Mouse (Mus musculus) cerebellum, postnatal 4 days (tissue): ENCODE data around the gene Borcs6.

Experiments used
- DNase-seq, 2 experiments: peaks; one replicate each; pipeline ENCODE4 v3.0.0; 2022; ENCODE audit warnings: low spot score in 2 of 2, mixed read lengths in 1 of 2

Gene Borcs6

DNA sequence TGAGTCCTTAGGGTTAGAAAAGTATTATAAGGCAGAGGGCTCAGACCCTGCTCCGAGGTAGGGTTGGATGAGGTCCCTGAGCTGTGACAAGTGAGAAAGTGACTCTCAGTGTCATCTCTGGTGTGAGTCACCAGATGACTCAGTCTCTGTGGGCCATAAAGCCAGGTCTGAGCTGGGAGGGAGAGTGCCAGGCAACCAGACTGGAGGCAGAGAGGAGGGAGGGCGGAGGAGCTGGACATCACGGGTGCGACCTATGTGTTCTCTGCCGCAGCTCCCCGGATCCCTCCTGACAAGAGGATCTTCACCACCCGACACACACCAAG, 42.8 kb downstream of the Borcs6 start:
- no peak for DNase-seq

DNA sequence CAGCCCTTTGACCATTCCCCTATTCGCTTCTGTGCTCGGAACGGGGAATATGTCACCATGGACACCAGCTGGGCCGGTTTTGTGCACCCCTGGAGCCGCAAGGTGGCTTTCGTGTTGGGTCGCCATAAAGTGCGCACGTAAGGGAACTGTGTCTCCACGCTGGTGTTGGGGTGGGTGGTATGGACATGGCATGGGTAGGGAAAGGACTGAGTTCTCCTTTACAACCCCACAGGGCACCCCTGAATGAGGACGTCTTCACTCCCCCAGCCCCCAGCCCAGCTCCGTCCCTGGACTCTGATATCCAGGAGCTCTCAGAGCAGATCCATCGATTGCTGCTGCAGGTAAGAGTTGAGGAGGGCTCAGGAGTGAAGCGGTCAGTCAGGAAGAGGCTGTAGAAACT, 43.6 kb downstream of the Borcs6 start:
- no peak for DNase-seq

DNA sequence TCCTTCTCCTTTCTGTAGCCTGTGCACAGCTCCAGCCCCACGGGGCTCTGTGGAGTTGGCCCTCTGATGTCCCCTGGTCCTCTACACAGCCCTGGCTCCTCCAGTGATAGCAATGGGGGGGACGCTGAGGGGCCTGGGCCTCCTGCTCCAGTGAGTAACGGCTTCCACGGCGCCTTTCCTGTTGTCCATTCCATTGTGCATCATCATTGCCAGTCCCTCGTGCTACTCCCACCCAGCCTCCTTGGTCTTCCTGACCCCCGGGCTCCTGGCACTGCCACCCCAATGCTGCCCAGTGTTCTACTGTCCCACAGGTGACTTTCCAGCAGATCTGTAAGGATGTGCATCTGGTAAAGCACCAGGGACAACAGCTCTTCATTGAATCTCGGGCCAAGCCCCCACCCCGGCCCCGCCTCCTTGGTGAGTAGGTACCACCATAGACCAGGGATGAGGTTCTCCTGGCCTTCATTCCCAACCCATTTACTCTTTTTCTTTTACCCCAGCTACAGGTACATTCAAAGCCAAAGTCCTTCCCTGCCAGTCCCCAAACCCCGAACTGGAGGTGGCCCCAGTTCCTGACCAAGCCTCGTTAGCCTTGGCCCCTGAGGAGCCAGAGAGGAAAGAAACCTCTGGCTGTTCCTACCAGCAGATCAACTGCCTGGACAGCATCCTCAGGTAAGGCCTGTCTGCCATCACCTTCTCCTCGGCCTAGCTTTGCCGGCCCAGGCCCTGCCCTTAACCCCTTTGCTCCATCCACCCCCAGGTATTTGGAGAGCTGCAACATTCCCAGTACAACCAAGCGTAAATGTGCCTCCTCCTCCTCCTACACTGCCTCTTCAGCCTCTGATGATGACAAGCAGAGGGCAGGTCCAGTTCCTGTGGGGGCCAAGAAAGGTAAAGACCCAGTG, 44.3 kb downstream of the Borcs6 start:
- DNase-seq, result no peak

DNA sequence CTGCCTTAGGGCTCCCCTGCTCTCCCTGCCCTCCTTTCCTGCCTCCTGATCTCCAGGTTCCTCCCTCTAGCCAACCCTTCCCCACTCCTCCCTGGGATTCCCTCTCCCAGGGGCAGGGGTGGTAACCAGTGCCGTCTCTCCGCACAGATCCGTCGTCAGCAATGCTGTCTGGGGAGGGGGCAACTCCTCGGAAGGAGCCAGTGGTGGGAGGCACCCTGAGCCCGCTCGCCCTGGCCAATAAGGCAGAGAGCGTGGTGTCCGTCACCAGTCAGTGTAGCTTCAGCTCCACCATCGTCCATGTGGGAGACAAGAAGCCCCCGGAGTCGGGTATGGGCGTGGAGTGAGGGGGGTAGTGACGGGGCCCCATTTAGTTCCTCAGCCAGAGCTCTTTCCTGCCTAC, 45.0 kb downstream of the Borcs6 start:
- no peak for DNase-seq

DNA sequence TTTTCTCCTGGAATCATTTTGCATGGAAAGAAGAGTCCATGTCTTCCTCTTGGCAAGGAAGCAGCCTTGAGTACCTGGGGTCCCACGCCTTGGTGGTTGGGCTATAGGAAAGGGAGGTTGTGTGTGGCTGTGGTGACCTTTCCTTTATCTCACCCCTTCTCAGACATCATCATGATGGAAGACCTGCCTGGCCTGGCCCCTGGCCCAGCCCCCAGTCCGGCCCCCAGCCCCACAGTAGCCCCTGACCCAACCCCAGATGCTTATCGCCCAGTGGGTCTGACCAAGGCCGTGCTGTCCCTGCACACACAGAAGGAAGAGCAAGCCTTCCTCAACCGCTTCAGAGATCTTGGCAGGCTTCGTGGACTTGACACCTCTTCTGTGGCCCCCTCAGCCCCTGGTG, 45.7 kb downstream of the Borcs6 start:
- DNase-seq, result no peak

DNA sequence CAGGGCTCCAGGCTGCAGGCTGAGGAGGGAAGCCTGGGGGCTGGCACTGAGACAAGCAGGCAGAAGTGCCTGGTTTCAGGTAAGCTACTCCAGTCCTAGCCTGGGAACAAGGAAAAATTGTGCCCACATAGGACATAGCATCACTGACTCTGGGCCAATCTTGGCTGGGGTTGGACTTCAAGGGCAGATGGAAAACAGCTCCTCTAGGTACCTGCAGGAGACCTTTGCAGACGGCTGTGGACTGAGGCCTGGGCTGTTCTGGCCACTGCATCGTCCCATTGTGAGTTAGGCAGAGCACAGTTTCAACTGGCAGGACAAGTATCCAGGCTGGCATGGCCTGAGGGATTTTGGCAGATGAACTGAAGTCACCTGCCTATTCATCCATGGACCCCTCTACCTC, 46.3 kb downstream of the Borcs6 start:
- DNase-seq, result no peak

DNA sequence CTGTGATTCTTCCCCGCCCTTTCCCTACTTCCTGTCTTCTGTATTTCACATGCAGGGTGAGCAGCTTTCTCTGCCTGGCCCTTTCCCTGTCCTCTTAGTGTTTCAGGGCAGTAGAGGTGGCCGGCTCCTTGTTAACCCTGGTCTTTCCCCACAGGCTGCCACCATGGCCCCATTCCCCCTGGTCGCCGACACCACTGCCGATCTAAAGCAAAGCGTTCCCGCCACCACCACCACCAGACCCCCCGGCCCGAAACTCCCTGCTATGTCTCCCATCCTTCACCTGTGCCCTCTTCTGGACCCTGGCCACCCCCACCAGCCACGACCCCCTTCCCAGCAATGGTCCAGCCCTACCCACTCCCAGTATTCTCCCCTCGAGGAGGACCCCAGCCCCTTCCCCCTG, 46.8 kb downstream of the Borcs6 start:
- DNase-seq, result no peak

DNA sequence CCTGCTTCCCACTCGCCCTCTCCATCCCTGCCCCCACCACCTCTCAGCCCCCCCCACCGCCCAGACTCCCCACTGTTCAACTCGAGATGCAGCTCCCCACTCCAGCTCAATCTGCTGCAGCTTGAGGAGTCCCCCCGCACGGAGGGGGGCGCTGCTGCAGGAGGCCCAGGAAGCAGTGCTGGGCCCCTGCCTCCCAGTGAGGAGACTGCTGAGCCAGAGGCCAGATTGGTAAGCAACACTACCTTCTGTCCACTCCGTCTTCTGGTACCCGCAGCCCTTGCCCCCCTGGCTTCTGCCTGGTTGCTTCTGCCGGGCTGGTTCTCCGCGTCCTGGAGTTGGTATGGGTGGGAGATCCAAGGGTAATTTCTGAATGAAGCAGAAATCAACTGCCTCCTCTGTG, 47.3 kb downstream of the Borcs6 start:
- DNase-seq, result no peak

DNA sequence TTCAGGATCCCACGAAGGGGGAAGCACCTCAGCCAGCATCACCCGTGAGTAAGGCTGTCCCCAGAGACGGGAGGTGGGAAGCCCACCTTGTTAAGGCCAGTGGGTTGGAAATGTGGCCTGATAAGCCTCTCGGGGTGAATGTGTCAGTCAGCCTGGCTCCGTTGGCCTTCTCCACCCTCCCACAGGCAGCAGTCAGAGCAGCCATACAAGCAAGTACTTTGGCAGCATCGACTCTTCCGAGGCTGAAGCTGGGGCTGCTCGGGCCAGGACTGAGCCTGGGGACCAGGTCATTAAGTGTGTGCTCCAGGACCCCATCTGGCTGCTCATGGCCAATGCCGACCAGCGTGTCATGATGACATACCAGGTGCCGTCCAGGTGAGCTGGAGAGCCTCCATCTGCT, 48.2 kb downstream of the Borcs6 start:
- DNase-seq, result no peak

DNA sequence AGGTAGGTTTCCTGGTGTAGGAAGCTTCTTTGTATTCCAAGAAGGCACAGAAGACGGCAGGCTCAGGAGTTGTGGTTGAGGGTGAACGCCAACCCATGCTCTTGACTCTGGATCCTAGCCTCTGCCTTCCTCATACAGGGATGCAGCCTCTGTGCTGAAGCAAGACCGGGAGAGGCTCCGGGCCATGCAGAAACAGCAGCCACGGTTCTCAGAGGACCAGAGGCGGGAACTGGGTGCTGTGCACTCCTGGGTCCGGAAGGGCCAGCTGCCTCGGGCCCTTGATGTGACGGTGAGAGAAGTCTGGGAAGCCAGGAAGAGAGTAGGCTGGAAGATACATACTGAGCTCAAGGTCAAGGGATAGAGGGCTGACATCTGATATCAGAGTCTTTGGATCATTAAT, 48.7 kb downstream of the Borcs6 start:
- DNase-seq, result no peak

DNA sequence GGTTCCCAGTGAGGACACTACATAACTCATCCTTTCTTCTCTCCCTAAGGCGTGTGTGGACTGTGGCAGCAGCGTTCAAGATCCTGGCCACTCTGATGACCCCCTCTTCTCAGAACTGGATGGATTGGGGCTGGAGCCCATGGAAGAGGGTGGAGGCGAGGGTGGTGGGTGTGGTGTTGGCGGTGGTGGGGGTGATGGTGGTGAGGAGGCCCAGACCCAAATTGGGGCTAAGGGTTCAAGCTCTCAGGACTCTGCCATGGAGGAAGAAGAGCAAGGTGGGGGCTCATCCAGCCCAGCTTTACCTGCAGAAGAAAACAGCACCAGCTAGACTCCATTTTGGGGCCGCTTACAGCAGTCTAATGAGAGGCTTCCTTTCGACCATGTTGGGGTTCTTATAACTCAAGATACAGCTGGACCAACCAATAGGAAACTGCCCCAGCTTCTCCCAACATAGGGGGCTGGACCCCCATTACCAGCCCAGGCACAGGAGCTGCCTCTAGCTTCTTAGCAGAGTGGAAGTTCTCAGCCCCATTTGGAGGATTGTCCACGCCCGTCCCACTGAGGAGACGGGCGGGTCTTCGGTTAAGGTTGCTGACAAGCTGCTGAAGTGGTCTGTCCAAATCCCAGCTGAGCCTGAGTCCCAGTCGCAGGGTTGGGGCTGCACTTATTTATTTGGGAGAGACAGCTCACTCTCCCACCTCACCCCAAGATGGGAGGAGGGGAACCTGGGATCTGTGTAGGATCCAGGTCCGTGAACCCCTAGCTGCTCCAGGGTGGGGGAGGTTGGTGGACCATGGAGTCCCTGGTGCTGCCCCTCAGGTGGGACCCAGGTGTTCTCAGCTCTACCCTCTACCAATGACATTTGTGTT, 49.7 kb downstream of the Borcs6 start:
- no peak for DNase-seq

DNA sequence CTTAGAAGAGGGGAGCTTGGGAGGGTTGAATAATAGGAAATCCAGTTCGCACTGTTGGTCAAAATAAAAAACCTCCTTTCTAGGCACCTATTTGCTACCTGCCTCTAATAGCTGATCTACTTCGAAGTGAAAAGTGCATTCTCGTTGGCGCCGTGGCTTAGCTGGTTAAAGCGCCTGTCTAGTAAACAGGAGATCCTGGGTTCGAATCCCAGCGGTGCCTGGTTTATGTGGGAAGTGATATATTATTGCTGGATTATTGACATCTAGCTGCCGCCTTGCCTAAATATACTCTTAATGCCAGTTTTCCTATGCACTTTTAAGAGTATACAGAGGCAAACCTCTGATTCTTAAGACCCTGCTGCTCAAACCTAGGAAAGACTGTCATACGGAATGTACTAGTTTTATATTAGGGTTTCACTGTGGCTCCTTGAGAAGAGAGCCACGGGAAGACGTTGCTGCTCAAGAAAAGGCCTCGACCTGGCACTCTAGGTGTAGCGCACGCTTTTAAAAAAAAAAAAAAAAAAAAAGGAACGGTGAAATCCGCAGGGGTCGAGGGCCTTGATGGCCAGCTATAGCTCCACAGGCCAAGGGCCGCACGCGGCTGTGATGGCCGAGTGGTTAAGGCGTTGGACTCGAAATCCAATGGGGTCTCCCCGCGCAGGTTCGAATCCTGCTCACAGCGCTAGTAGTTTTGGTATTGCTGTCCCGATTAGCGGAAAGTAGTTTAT, 51.0 kb downstream of the Borcs6 start:
- DNase-seq, result peak; percentile 99
